Mouse (Mus musculus): Measurements from ENCODE around the gene Ankrd65. TPM values are rescaled to one million over a fixed set of nuclear protein-coding genes. Genes with fewer than 3 reads are reported as not detected.
A peak's percentile ranks its signal among the peaks of the same experiment; 100 is the strongest.

Gene Ankrd65
- polyA plus RNA-seq, 1 experiment from 2014 or later = 0.24 TPM

GRCm38 (mm10) chr4:155840076-155841002, 50.1 kb downstream of the Ankrd65 start:
- H3K27me3 ChIP-seq = peaks cover 6% of the 10 kb centered on the region; the same call in 1 of the 2 replicates
- peak overlapping the region; percentile 75 for H3K9ac ChIP-seq
- H3K27ac ChIP-seq = peak overlapping the region; percentile 86
- WGBS = 3% methylated on average over 8 of the region's 8 CpGs
- H3K4me2 ChIP-seq = peak overlapping the region; percentile 94
- peaks cover 38% of the 10 kb centered on the region for H3K4me1 ChIP-seq
- peak overlapping the region; percentile 56 for H3K4me3 ChIP-seq
- H3K36me3 ChIP-seq = peaks cover 20% of the 10 kb centered on the region
- no peaks in the 10 kb centered on the region for H3K9me3 ChIP-seq
- ATAC-seq (ENCODE audit: insufficient number of reproducible peaks, insufficient read depth, low FRiP score, low TSS enrichment, low read depth) = no peak; the same call in 1 of the 2 replicates

- H3K36me3 ChIP-seq = peaks cover 20% of the 10 kb centered on the region
- no peaks in the 10 kb centered on the region for H3K9me3 ChIP-seq
- H3K4me2 ChIP-seq = peak overlapping the region; percentile 94
- under 1% methylated on average over 32 of the region's 32 CpGs for WGBS
- peaks cover 38% of the 10 kb centered on the region for H3K4me1 ChIP-seq
- peak overlapping the region; percentile 86 for H3K27ac ChIP-seq
- peak overlapping the region; percentile 56 for H3K4me3 ChIP-seq
- H3K27me3 ChIP-seq = peaks cover 6% of the 10 kb centered on the region; the same call in 1 of the 2 replicates
- peak; percentile 75 for ATAC-seq (ENCODE audit: insufficient number of reproducible peaks, insufficient read depth, low FRiP score, low TSS enrichment, low read depth)
- H3K9ac ChIP-seq = peak overlapping the region; percentile 75
These were observed 50.8 kb downstream of the Ankrd65 start for GRCm38 (mm10) chr4:155841003-155841454.

- Histone ChIP-seq H3K4me3 (peak overlapping the region; percentile 56), H3K27ac (no peak overlapping the region), H3K9me3 (no peaks in the 10 kb centered on the region), H3K27me3 (peaks cover 6% of the 10 kb centered on the region; the same call in 1 of the 2 replicates), H3K9ac (0 out of 2 replicates have a peak overlapping the region, but pooled peaks have one; percentile 75), H3K4me2 (peak overlapping the region; percentile 94), H3K36me3 (peaks cover 20% of the 10 kb centered on the region), H3K4me1 (peaks cover 41% of the 10 kb centered on the region)
- WGBS = 38% methylated on average over 38 of the region's 38 CpGs
- no peak for ATAC-seq (ENCODE audit: insufficient number of reproducible peaks, insufficient read depth, low FRiP score, low TSS enrichment, low read depth)
These were observed 51.5 kb downstream of the Ankrd65 start for GRCm38 (mm10) chr4:155841651-155842270.

- Histone ChIP-seq H3K27me3 (peaks cover 6% of the 10 kb centered on the region; the same call in 1 of the 2 replicates), H3K9ac (no peak overlapping the region), H3K27ac (no peak overlapping the region), H3K4me1 (peaks cover 44% of the 10 kb centered on the region), H3K36me3 (peaks cover 20% of the 10 kb centered on the region), H3K4me2 (no peak overlapping the region), H3K4me3 (no peak overlapping the region), H3K9me3 (no peaks in the 10 kb centered on the region)
- WGBS = 89% methylated on average over 5 of the region's 5 CpGs
- no peak for ATAC-seq (ENCODE audit: insufficient number of reproducible peaks, insufficient read depth, low FRiP score, low TSS enrichment, low read depth)
These were observed 53.0 kb downstream of the Ankrd65 start for GRCm38 (mm10) chr4:155843231-155843630.

- 2% methylated on average over 61 of the region's 65 CpGs for whole genome bisulfite sequencing
- Histone ChIP-seq H3K27ac (peak within 1 kb of the TSS; percentile 68; the same call in 1 of the 2 replicates), H3K27me3 (no peaks in the 10 kb centered on the region), H3K4me2 (peak within 1 kb of the TSS; percentile 89), H3K36me3 (peaks cover 15% of the 10 kb centered on the region), H3K9me3 (no peaks in the 10 kb centered on the region), H3K9ac (peak within 1 kb of the TSS; percentile 88), H3K4me1 (peaks cover 27% of the 10 kb centered on the region), H3K4me3 (peak within 1 kb of the TSS; percentile 81)
- ATAC-seq (ENCODE audit: insufficient number of reproducible peaks, insufficient read depth, low FRiP score, low TSS enrichment, low read depth) = peak; percentile 89
These were observed 56.8 kb downstream of the Ankrd65 start, which contains the start of gene Dvl1 for GRCm38 (mm10) chr4:155846871-155847578. Gene Dvl1 (plus strand): TSS chr4:155847402.

- 0 out of 2 replicates have a peak, but pooled peaks have one; percentile 22 for ATAC-seq (ENCODE audit: insufficient number of reproducible peaks, insufficient read depth, low FRiP score, low TSS enrichment, low read depth)
- Histone ChIP-seq H3K9me3 (no peaks in the 10 kb centered on the region), H3K4me2 (peak overlapping the region; percentile 89), H3K9ac (peak overlapping the region; percentile 88), H3K36me3 (peaks cover 10% of the 10 kb centered on the region), H3K4me1 (peaks cover 27% of the 10 kb centered on the region), H3K27me3 (no peaks in the 10 kb centered on the region), H3K27ac (no peak overlapping the region), H3K4me3 (peak overlapping the region; percentile 81)
- 2% methylated on average over 56 of the region's 69 CpGs for WGBS
These were observed 57.5 kb downstream of the Ankrd65 start for GRCm38 (mm10) chr4:155847591-155848352.

- H3K9me3 ChIP-seq = no peaks in the 10 kb centered on the region
- ATAC-seq (ENCODE audit: insufficient number of reproducible peaks, insufficient read depth, low FRiP score, low TSS enrichment, low read depth) = no peak
- no peaks in the 10 kb centered on the region for H3K27me3 ChIP-seq
- peak overlapping the region; percentile 81 for H3K4me3 ChIP-seq
- 54% methylated on average over 7 of the region's 7 CpGs for WGBS
- H3K4me2 ChIP-seq = peak overlapping the region; percentile 89
- peaks cover 27% of the 10 kb centered on the region for H3K4me1 ChIP-seq
- peak overlapping the region; percentile 88 for H3K9ac ChIP-seq
- H3K27ac ChIP-seq = no peak overlapping the region
- H3K36me3 ChIP-seq = peaks cover 4% of the 10 kb centered on the region
These were observed 58.3 kb downstream of the Ankrd65 start for GRCm38 (mm10) chr4:155848434-155849095.

Small RNAs within 50 kb of the gene (microRNA-seq; reads per million reads assigned to microRNA genes)
- not detected for gene Gm27743

Other genes starting within 250 kb of the Ankrd65 start
- gene Nadk, start 228.1 kb upstream of the Ankrd65 start, polyA plus RNA-seq (2015; fragmentation: Nextera tagmentation; extraction: Ambion mirVana) = 86.8 and 92.8 TPM in 2 replicates
- 10.5 and 11.1 TPM in 2 replicates for gene Slc35e2, start 189.0 kb upstream of the Ankrd65 start, polyA plus RNA-seq (2015; fragmentation: Nextera tagmentation; extraction: Ambion mirVana)
- gene Cdk11b, start 165.6 kb upstream of the Ankrd65 start, polyA plus RNA-seq (2015; fragmentation: Nextera tagmentation; extraction: Ambion mirVana) = 73.9 and 76.4 TPM in 2 replicates
- not detected in 2 replicates for gene Gm10563, start 145.0 kb upstream of the Ankrd65 start, polyA plus RNA-seq (2015; fragmentation: Nextera tagmentation; extraction: Ambion mirVana)
- 24.8 and 26.1 TPM in 2 replicates for gene Mmp23, start 137.1 kb upstream of the Ankrd65 start, polyA plus RNA-seq (2015; fragmentation: Nextera tagmentation; extraction: Ambion mirVana)
- 36.1 and 36.7 TPM in 2 replicates for gene Mib2, start 121.2 kb upstream of the Ankrd65 start, polyA plus RNA-seq (2015; fragmentation: Nextera tagmentation; extraction: Ambion mirVana)
- 6.5 and 8.7 TPM in 2 replicates for gene Fndc10, start 96.1 kb upstream of the Ankrd65 start, polyA plus RNA-seq (2015; fragmentation: Nextera tagmentation; extraction: Ambion mirVana)
- gene Ssu72, start 85.6 kb upstream of the Ankrd65 start, polyA plus RNA-seq (2015; fragmentation: Nextera tagmentation; extraction: Ambion mirVana) = 136 and 142 TPM in 2 replicates
- 1.2 and 1.4 TPM in 2 replicates for gene Tmem240, start 55.6 kb upstream of the Ankrd65 start, polyA plus RNA-seq (2015; fragmentation: Nextera tagmentation; extraction: Ambion mirVana)
- gene Atad3a, start 29.3 kb upstream of the Ankrd65 start, polyA plus RNA-seq (2015; fragmentation: Nextera tagmentation; extraction: Ambion mirVana) = 93.8 and 94.9 TPM in 2 replicates
- gene Vwa1, start 15.7 kb upstream of the Ankrd65 start, polyA plus RNA-seq (2015; fragmentation: Nextera tagmentation; extraction: Ambion mirVana) = 8.6 and 9.6 TPM in 2 replicates
- gene Tmem88b, start 4.6 kb upstream of the Ankrd65 start, polyA plus RNA-seq (2015; fragmentation: Nextera tagmentation; extraction: Ambion mirVana) = 0.67 and 0.74 TPM in 2 replicates
- gene Mrpl20, start 12.4 kb downstream of the Ankrd65 start, polyA plus RNA-seq (2015; fragmentation: Nextera tagmentation; extraction: Ambion mirVana) = 195 and 229 TPM in 2 replicates
- gene Ccnl2, start 22.1 kb downstream of the Ankrd65 start, polyA plus RNA-seq (2015; fragmentation: Nextera tagmentation; extraction: Ambion mirVana) = 217 and 248 TPM in 2 replicates
- gene Aurkaip1, start 40.8 kb downstream of the Ankrd65 start, polyA plus RNA-seq (2015; fragmentation: Nextera tagmentation; extraction: Ambion mirVana) = 131 and 150 TPM in 2 replicates
- gene Mxra8, start 49.2 kb downstream of the Ankrd65 start, polyA plus RNA-seq (2015; fragmentation: Nextera tagmentation; extraction: Ambion mirVana) = 69.6 and 71.8 TPM in 2 replicates
- 4.0 and 5.4 TPM in 2 replicates for gene Dvl1, start 57.0 kb downstream of the Ankrd65 start, polyA plus RNA-seq (2015; fragmentation: Nextera tagmentation; extraction: Ambion mirVana)
- 0.55 and 0.62 TPM in 2 replicates for gene Tas1r3, start 72.9 kb downstream of the Ankrd65 start, polyA plus RNA-seq (2015; fragmentation: Nextera tagmentation; extraction: Ambion mirVana)
- 15.6 and 16.4 TPM in 2 replicates for gene Cptp, start 79.0 kb downstream of the Ankrd65 start, polyA plus RNA-seq (2015; fragmentation: Nextera tagmentation; extraction: Ambion mirVana)
- gene Ints11, start 79.1 kb downstream of the Ankrd65 start, polyA plus RNA-seq (2015; fragmentation: Nextera tagmentation; extraction: Ambion mirVana) = 70.9 and 81.0 TPM in 2 replicates
- gene Pusl1, start 101.3 kb downstream of the Ankrd65 start, polyA plus RNA-seq (2015; fragmentation: Nextera tagmentation; extraction: Ambion mirVana) = 48.4 and 54.7 TPM in 2 replicates
- 21.1 and 21.6 TPM in 2 replicates for gene Acap3, start 101.4 kb downstream of the Ankrd65 start, polyA plus RNA-seq (2015; fragmentation: Nextera tagmentation; extraction: Ambion mirVana)
- gene Ube2j2, start 153.4 kb downstream of the Ankrd65 start, polyA plus RNA-seq (2015; fragmentation: Nextera tagmentation; extraction: Ambion mirVana) = 113 and 120 TPM in 2 replicates
- 39.5 and 43.6 TPM in 2 replicates for gene C1qtnf12, start 171.9 kb downstream of the Ankrd65 start, polyA plus RNA-seq (2015; fragmentation: Nextera tagmentation; extraction: Ambion mirVana)
- gene B3galt6, start 202.2 kb downstream of the Ankrd65 start, polyA plus RNA-seq (2015; fragmentation: Nextera tagmentation; extraction: Ambion mirVana) = 16.2 and 18.4 TPM in 2 replicates
- gene Sdf4, start 202.4 kb downstream of the Ankrd65 start, polyA plus RNA-seq (2015; fragmentation: Nextera tagmentation; extraction: Ambion mirVana) = 154 and 156 TPM in 2 replicates
- 1.3 TPM in 1 of 2 replicates, not detected in the other for gene Tnfrsf4, start 223.4 kb downstream of the Ankrd65 start, polyA plus RNA-seq (2015; fragmentation: Nextera tagmentation; extraction: Ambion mirVana)
- gene Tnfrsf18, start 235.7 kb downstream of the Ankrd65 start, polyA plus RNA-seq (2015; fragmentation: Nextera tagmentation; extraction: Ambion mirVana) = 3.0 and 4.1 TPM in 2 replicates

Data from embryonic facial prominence, embryonic 13.5 days (tissue).